Mouse (Mus musculus) embryonic fibroblast, embryonic 13.5 days (primary cell): ENCODE results near the gene Nav1.

ENCODE experiments used
- CTCF ChIP-seq: IDR thresholded peaks from 2 replicates; pipeline ENCODE4 v1.5.1; 2011; ENCODE audit warnings: mild to moderate bottlenecking, control low read depth, low read length, moderate library complexity, borderline replicate concordance; ENCODE audit not compliant: insufficient read depth
- POLR2A ChIP-seq: IDR thresholded peaks from 2 replicates; pipeline ENCODE4 v1.6.1; 2011; ENCODE audit warnings: low read depth, mild to moderate bottlenecking, control low read depth, low read length, moderate library complexity

DNA sequence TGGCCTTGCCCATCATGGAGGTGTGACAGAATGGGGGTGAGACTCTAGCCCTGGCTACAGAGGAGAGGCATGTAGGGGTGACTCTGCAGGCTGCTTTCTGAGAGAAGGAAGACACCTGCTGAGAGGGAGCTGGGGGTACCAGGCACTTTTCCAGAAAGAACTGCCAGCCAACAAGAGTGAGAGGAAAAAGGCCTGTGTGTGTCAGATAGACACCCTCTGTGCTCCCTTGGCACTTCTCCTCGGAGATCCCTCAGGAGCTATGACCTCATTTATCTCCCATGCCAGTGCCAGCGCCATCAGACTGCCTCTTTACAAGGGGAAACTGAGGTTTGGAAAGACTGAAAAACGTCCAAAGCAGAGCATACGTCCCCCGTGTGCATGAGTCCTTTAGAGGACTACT, 93.6 kb downstream of the Nav1 start:
- TF ChIP-seq CTCF (no peak), POLR2A (no peak)
